Mouse (Mus musculus): ENCODE results near the gene Lamp1. TPM values are rescaled to one million over a fixed set of nuclear protein-coding genes. Genes with fewer than 3 reads are reported as not detected.

Lamp1 gene
- total and polyA plus RNA-seq, 2 experiments from 2014 or later = 322 to 358 TPM

GRCm38 (mm10) chr8:13203472-13203871, 44.5 kb downstream of the Lamp1 start:
- Histone ChIP-seq H3K9me3 (ENCODE audit: low read length) (no peaks in the 10 kb centered on the region), H3K27me3 (ENCODE audit: insufficient read depth, low read length) (peaks cover 13% of the 10 kb centered on the region), H3K4me1 (ENCODE audit: insufficient read depth, low read length) (no peaks in the 10 kb centered on the region; the same call in 1 of the 2 replicates), H3K9ac (replicated peaks; ENCODE audit: low read length, poor library complexity, severe bottlenecking) (no peak overlapping the region), H3K27ac (ENCODE audit: low read depth, low read length) (no peak overlapping the region), H3K4me2 (ENCODE audit: low read depth, low read length, poor library complexity, severe bottlenecking) (no peak overlapping the region), H3K4me3 (ENCODE audit: low read depth, low read length) (no peak overlapping the region), H3K36me3 (ENCODE audit: insufficient read depth, low read length) (no peaks in the 10 kb centered on the region)
- no peak for DNase-seq (ENCODE audit: low spot score)
- peak; percentile 46 for TF ChIP-seq CTCF (IDR thresholded peaks at IDR 0.05)
- WGBS = 85% methylated on average over 1 of the region's 1 CpGs
- ATAC-seq (ENCODE audit: low FRiP score) = no peak

DNA sequence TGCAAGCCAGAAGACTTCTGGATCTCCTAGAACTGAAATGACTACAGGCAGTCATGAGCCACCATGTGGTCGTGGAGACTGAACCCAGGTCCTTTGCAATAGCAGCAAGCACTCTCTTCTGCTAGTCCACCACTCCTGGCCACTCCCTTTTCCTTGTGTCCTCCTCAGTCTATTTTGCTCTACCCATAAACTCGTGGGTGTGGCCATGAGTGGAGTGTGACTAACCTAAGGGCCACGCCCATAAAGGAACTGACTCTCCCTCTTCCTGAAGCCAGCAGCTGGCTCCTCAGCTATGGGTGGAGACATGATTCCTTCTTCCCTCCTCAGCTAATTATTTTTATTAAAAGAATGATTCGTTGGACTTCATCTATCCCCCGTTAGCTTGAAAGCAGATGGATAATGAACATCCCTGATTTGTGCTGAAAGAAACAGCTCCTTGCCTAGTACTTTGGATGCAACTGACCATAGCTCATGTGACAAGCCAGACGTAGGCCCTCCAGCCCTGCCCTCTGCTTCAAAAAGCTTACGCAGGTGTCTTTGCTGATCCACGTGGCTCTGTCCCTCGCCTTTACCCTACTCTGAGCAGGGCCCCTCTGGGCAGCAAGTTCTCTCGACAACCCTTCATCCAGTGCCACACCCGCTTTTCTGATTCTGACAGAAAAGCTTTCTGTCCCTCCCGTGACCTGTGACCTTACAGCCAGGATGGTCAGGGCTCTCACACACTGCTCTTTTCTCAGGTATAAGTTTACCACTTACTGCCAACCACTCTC, 45.6 kb downstream of the Lamp1 start:
- Histone ChIP-seq H3K9me3 (ENCODE audit: low read length) (no peaks in the 10 kb centered on the region), H3K4me3 (ENCODE audit: low read depth, low read length) (no peak overlapping the region), H3K36me3 (ENCODE audit: insufficient read depth, low read length) (no peaks in the 10 kb centered on the region), H3K4me2 (ENCODE audit: low read depth, low read length, poor library complexity, severe bottlenecking) (no peak overlapping the region), H3K4me1 (ENCODE audit: insufficient read depth, low read length) (no peaks in the 10 kb centered on the region; the same call in 1 of the 2 replicates), H3K27ac (ENCODE audit: low read depth, low read length) (no peak overlapping the region), H3K27me3 (ENCODE audit: insufficient read depth, low read length) (peaks cover 13% of the 10 kb centered on the region), H3K9ac (replicated peaks; ENCODE audit: low read length, poor library complexity, severe bottlenecking) (no peak overlapping the region)
- 72% methylated on average over 12 of the region's 12 CpGs for WGBS
- TF ChIP-seq CTCF (IDR thresholded peaks at IDR 0.05) = no peak
- DNase-seq (ENCODE audit: low spot score) = no peak
- no peak for ATAC-seq (ENCODE audit: low FRiP score)

- no peak for DNase-seq (ENCODE audit: low spot score)
- H3K4me2 ChIP-seq (ENCODE audit: low read depth, low read length, poor library complexity, severe bottlenecking) = no peak overlapping the region
Observed at GRCm38 (mm10) chr8:13205311-13205710, 46.4 kb downstream of the Lamp1 start.

GRCm38 (mm10) chr8:13206290-13206689, 47.3 kb downstream of the Lamp1 start:
- no peaks in the 10 kb centered on the region for H3K36me3 ChIP-seq (ENCODE audit: insufficient read depth, low read length)
- TF ChIP-seq CTCF (IDR thresholded peaks at IDR 0.05) = no peak
- no peak overlapping the region for H3K4me2 ChIP-seq (ENCODE audit: low read depth, low read length, poor library complexity, severe bottlenecking)
- no peak overlapping the region for H3K4me3 ChIP-seq (ENCODE audit: low read depth, low read length)
- no peak for ATAC-seq (ENCODE audit: low FRiP score)
- no peak overlapping the region for H3K9ac ChIP-seq (replicated peaks; ENCODE audit: low read length, poor library complexity, severe bottlenecking)
- H3K27ac ChIP-seq (ENCODE audit: low read depth, low read length) = no peak overlapping the region
- no peak for DNase-seq (ENCODE audit: low spot score)
- no peaks in the 10 kb centered on the region for H3K4me1 ChIP-seq (ENCODE audit: insufficient read depth, low read length)
- 51% methylated on average over 5 of the region's 5 CpGs for WGBS
- no peaks in the 10 kb centered on the region for H3K9me3 ChIP-seq (ENCODE audit: low read length)
- H3K27me3 ChIP-seq (ENCODE audit: insufficient read depth, low read length) = peaks cover 13% of the 10 kb centered on the region

More at GRCm38 (mm10) chr8:13205311-13205710, 46.4 kb downstream of the Lamp1 start:
- no peak for ATAC-seq (ENCODE audit: low FRiP score)
- no peaks in the 10 kb centered on the region for H3K36me3 ChIP-seq (ENCODE audit: insufficient read depth, low read length)
- no peaks in the 10 kb centered on the region for H3K9me3 ChIP-seq (ENCODE audit: low read length)
- 86% methylated on average over 5 of the region's 5 CpGs for WGBS
- H3K4me1 ChIP-seq (ENCODE audit: insufficient read depth, low read length) = no peaks in the 10 kb centered on the region
- TF ChIP-seq CTCF (IDR thresholded peaks at IDR 0.05) = no peak
- H3K27me3 ChIP-seq (ENCODE audit: insufficient read depth, low read length) = peaks cover 13% of the 10 kb centered on the region
- no peak overlapping the region for H3K9ac ChIP-seq (replicated peaks; ENCODE audit: low read length, poor library complexity, severe bottlenecking)
- H3K4me3 ChIP-seq (ENCODE audit: low read depth, low read length) = no peak overlapping the region
- H3K27ac ChIP-seq (ENCODE audit: low read depth, low read length) = no peak overlapping the region

GRCm38 (mm10) chr8:13208627-13209355, 49.8 kb downstream of the Lamp1 start:
- H3K4me1 ChIP-seq (ENCODE audit: insufficient read depth, low read length) = 0 out of 2 replicates have a peak, but pooled peaks cover 3% of the 10 kb centered on the region
- no peak for DNase-seq (ENCODE audit: low spot score)
- peak; percentile 53 for TF ChIP-seq CTCF (IDR thresholded peaks at IDR 0.05)
- WGBS = 51% methylated on average over 6 of the region's 6 CpGs
- H3K4me3 ChIP-seq (ENCODE audit: low read depth, low read length) = no peak overlapping the region
- no peak overlapping the region for H3K4me2 ChIP-seq (ENCODE audit: low read depth, low read length, poor library complexity, severe bottlenecking)
- H3K36me3 ChIP-seq (ENCODE audit: insufficient read depth, low read length) = no peaks in the 10 kb centered on the region
- H3K9ac ChIP-seq (replicated peaks; ENCODE audit: low read length, poor library complexity, severe bottlenecking) = no peak overlapping the region
- no peak overlapping the region for H3K27ac ChIP-seq (ENCODE audit: low read depth, low read length)
- H3K9me3 ChIP-seq (ENCODE audit: low read length) = no peaks in the 10 kb centered on the region
- H3K27me3 ChIP-seq (ENCODE audit: insufficient read depth, low read length) = no peaks in the 10 kb centered on the region
- ATAC-seq (ENCODE audit: low FRiP score) = no peak

DNA sequence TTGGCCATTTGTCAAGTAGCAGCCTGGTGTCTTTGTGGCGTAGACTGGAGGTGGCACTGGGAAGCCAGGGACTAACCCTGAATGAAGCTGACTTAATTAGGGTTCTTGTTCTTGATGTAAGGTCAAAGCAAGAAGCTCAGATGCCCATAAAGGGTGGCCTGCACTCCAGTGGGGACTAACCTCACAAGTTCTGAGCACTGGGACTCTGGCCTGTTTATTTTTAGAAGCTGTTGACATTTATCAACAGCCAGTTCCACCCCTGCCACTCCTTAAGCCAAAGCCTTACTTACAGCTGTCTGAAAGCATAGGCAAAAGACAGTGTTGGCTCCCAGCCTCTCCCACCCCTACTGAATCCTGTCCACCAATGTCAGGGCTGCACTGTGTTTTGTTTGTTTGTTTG, 50.8 kb downstream of the Lamp1 start:
- no peak overlapping the region for H3K4me3 ChIP-seq (ENCODE audit: low read depth, low read length)
- no peak for TF ChIP-seq CTCF (IDR thresholded peaks at IDR 0.05)
- no peak for DNase-seq (ENCODE audit: low spot score)
- H3K36me3 ChIP-seq (ENCODE audit: insufficient read depth, low read length) = no peaks in the 10 kb centered on the region
- 0 out of 2 replicates have a peak, but pooled peaks cover 3% of the 10 kb centered on the region for H3K4me1 ChIP-seq (ENCODE audit: insufficient read depth, low read length)
- no peaks in the 10 kb centered on the region for H3K27me3 ChIP-seq (ENCODE audit: insufficient read depth, low read length)
- ATAC-seq (ENCODE audit: low FRiP score) = no peak
- H3K9ac ChIP-seq (replicated peaks; ENCODE audit: low read length, poor library complexity, severe bottlenecking) = no peak overlapping the region
- H3K27ac ChIP-seq (ENCODE audit: low read depth, low read length) = no peak overlapping the region
- 44% methylated on average over 1 of the region's 1 CpGs for WGBS
- no peaks in the 10 kb centered on the region for H3K9me3 ChIP-seq (ENCODE audit: low read length)
- H3K4me2 ChIP-seq (ENCODE audit: low read depth, low read length, poor library complexity, severe bottlenecking) = no peak overlapping the region

Data from midbrain, postnatal 0 days (tissue).